Mouse (Mus musculus) forebrain, embryonic 10.5 days (tissue): ENCODE measurements at regions not wholly inside any gene's neighbourhood (a gene's known extent, or its start where the extent isn't known, plus 50 kb on each side); places are given as distances from the start of the nearest gene placed in this dataset.

ENCODE experiments used
- DNase-seq: peaks from one replicate; pipeline ENCODE4 v3.0.0-alpha.2; 2017; ENCODE audit warnings: low spot score; ENCODE audit errors: extremely low spot score
- H3K27ac ChIP-seq: fragments of 300-500 bp; sonication (generic); 2 replicates; pipeline ENCODE4 v1.5.1; 2016; ENCODE audit warnings: mild to moderate bottlenecking
- H3K27me3 ChIP-seq: fragments of 300-500 bp; sonication (generic); 2 replicates; pipeline ENCODE4 v1.6.1; 2016; ENCODE audit warnings: mild to moderate bottlenecking; ENCODE audit not compliant: poor library complexity, severe bottlenecking
- H3K36me3 ChIP-seq: fragments of 300-500 bp; sonication (generic); replicated peaks from 2 replicates; pipeline ENCODE4 v1.6.1; 2016; ENCODE audit warnings: mild to moderate bottlenecking, moderate library complexity
- H3K4me1 ChIP-seq: fragments of 300-500 bp; sonication (generic); 2 replicates; pipeline ENCODE4 v1.6.1; 2016
- H3K4me3 ChIP-seq: fragments of 300-500 bp; sonication (generic); 2 replicates; pipeline ENCODE4 v1.5.1; 2016; ENCODE audit warnings: mild to moderate bottlenecking, moderate library complexity
- H3K9me3 ChIP-seq: fragments of 300-500 bp; sonication (generic); 2 replicates; pipeline ENCODE4 v1.6.1; 2016; ENCODE audit warnings: mild to moderate bottlenecking, moderate library complexity
- WGBS: fragments of 180-500 bp; shearing (Covaris S2); methylation state at CpG from one replicate; pipeline ENCODE4 v1.1.7; 2016; 5-methylcytosine and 5-hydroxymethylcytosine counted together

GRCm38 (mm10) chr2:131753436-131753835 is 106.1 kb downstream of the Erv3 start:
- no peaks in the 10 kb centered on the region for H3K27me3 ChIP-seq
- H3K9me3 ChIP-seq, result no peaks in the 10 kb centered on the region
- no peak overlapping the region for H3K4me3 ChIP-seq
- no peaks in the 10 kb centered on the region for H3K4me1 ChIP-seq
- no peak overlapping the region for H3K27ac ChIP-seq
- WGBS, result 80% methylated on average over 2 of the region's 2 CpGs
- H3K36me3 ChIP-seq, result no peaks in the 10 kb centered on the region
- DNase-seq, result no peak

DNA sequence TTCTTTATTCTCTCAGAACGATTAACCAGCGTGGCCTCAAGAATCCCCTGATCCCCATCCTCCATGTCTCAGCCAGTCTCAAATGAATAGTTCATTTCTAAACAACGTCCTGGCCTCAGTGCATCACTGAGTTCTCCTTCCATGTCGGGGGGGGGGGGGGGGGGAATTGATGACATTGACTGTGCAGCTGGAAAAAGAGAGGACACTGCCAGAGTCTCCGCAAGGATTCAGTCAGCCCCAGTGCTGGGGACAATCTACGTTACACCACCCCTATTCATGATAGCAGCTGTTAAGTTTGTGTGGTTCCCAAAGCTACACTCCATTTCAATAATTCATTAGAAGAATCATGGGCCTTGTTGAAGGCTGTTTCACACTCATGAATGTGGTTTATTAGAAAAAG is 108.9 kb downstream of the Erv3 start:
- Histone ChIP-seq H3K27me3 (no peaks in the 10 kb centered on the region), H3K9me3 (no peaks in the 10 kb centered on the region), H3K27ac (no peak overlapping the region), H3K4me3 (no peak overlapping the region), H3K36me3 (no peaks in the 10 kb centered on the region), H3K4me1 (no peaks in the 10 kb centered on the region)
- 77% methylated on average over 6 of the region's 6 CpGs for WGBS
- DNase-seq, result no peak

GRCm38 (mm10) chr2:131750206-131750605 is 109.3 kb downstream of the Erv3 start:
- no peak overlapping the region for H3K27ac ChIP-seq
- H3K4me1 ChIP-seq, result no peaks in the 10 kb centered on the region
- H3K9me3 ChIP-seq, result no peaks in the 10 kb centered on the region
- no peaks in the 10 kb centered on the region for H3K27me3 ChIP-seq
- 59% methylated on average over 4 of the region's 4 CpGs for WGBS
- no peaks in the 10 kb centered on the region for H3K36me3 ChIP-seq
- DNase-seq, result no peak
- H3K4me3 ChIP-seq, result no peak overlapping the region

- no peaks in the 10 kb centered on the region for H3K9me3 ChIP-seq
- H3K27me3 ChIP-seq, result no peaks in the 10 kb centered on the region
- H3K4me3 ChIP-seq, result no peak overlapping the region
- no peaks in the 10 kb centered on the region for H3K4me1 ChIP-seq
- WGBS, result 90% methylated on average over 3 of the region's 3 CpGs
- H3K27ac ChIP-seq, result no peak overlapping the region
- DNase-seq, result no peak
- no peaks in the 10 kb centered on the region for H3K36me3 ChIP-seq
These were observed 109.8 kb downstream of the Erv3 start for GRCm38 (mm10) chr2:131749746-131750145.

GRCm38 (mm10) chr2:131748791-131749190 is 110.8 kb downstream of the Erv3 start:
- H3K27me3 ChIP-seq, result no peaks in the 10 kb centered on the region
- no peak for DNase-seq
- H3K4me1 ChIP-seq, result no peaks in the 10 kb centered on the region
- H3K9me3 ChIP-seq, result no peaks in the 10 kb centered on the region
- H3K4me3 ChIP-seq, result no peak overlapping the region
- H3K36me3 ChIP-seq, result no peaks in the 10 kb centered on the region
- WGBS, result 56% methylated on average over 10 of the region's 10 CpGs
- H3K27ac ChIP-seq, result no peak overlapping the region

GRCm38 (mm10) chr2:131747707-131748106 is 111.8 kb downstream of the Erv3 start:
- Histone ChIP-seq H3K4me3 (no peak overlapping the region), H3K9me3 (no peaks in the 10 kb centered on the region), H3K27me3 (no peaks in the 10 kb centered on the region), H3K27ac (no peak overlapping the region), H3K4me1 (no peaks in the 10 kb centered on the region), H3K36me3 (no peaks in the 10 kb centered on the region)
- 73% methylated on average over 4 of the region's 4 CpGs for WGBS
- DNase-seq, result no peak

DNA sequence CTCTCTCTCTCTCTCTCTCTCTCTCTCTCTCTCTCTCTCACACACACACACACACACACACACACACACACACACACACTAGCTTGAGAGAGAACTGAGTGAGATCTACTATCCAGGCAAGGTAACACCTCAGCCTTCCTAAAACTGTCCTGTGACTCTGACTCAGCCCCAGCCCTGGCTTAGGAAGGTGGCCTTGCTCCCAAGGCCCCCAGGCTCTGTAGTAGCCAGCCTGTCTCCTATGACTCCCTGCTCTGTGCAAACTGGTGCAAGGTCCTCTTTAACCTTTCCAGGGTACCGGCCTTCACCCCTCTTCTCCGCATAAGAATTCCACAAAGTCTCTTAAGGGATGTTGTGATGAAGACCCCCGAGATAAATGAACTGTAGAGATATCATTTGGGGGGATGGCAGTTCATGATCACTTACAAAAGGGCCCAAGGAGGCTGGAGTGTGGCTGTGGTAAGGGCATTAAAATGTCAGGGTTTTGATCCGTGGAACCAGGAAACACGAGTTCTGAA is 114.1 kb downstream of the Erv3 start:
- H3K4me3 ChIP-seq, result no peak overlapping the region
- no peaks in the 10 kb centered on the region for H3K4me1 ChIP-seq
- no peaks in the 10 kb centered on the region for H3K27me3 ChIP-seq
- 89% methylated on average over 5 of the region's 5 CpGs for WGBS
- H3K27ac ChIP-seq, result no peak overlapping the region
- no peak for DNase-seq
- H3K9me3 ChIP-seq, result no peaks in the 10 kb centered on the region
- H3K36me3 ChIP-seq, result no peaks in the 10 kb centered on the region

DNA sequence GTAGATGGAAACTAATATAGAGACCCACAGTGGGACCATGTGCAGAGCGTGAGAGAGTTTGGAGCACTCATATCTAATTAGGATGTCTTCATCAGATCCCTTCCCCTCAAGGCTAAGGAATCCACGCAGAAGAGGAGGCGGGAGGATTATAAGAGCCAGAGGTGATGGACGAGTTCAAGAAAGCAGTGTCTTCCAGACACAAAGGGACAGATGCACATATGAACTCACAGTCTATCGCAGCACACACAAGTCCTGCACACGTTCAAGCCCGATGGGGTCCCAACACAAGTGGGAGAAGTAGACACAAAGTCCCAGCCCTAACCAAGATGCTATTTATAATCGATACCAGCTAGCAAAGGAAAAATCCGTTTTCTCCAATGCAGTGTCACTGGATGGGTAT is 114.6 kb downstream of the Erv3 start:
- no peaks in the 10 kb centered on the region for H3K4me1 ChIP-seq
- H3K9me3 ChIP-seq, result no peaks in the 10 kb centered on the region
- H3K27ac ChIP-seq, result no peak overlapping the region
- H3K4me3 ChIP-seq, result no peak overlapping the region
- no peak for DNase-seq
- 90% methylated on average over 9 of the region's 9 CpGs for WGBS
- H3K36me3 ChIP-seq, result no peaks in the 10 kb centered on the region
- H3K27me3 ChIP-seq, result no peaks in the 10 kb centered on the region

DNA sequence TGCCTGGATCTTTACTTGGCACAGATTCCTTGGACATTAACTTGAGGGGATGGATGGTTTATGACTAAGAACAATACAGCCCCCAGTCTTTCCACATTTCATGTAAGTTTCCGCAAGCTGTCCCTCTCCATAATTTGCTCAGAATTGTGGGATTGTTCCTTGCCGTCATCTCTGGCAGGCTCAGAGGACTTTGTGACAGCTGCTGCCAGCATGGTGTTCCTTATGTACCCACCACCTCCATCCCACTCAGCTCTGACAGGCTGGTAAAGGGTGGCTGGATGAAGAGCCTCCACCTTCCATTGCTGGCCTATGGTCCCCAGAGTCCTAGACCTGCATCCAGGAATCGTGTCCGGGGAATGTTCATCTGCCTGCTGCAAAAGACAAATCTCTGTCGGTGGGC is 119.1 kb downstream of the Erv3 start:
- no peaks in the 10 kb centered on the region for H3K27me3 ChIP-seq
- no peak overlapping the region for H3K4me3 ChIP-seq
- H3K9me3 ChIP-seq, result no peaks in the 10 kb centered on the region
- no peak overlapping the region for H3K27ac ChIP-seq
- WGBS, result 88% methylated on average over 5 of the region's 5 CpGs
- no peak for DNase-seq
- no peaks in the 10 kb centered on the region for H3K4me1 ChIP-seq
- H3K36me3 ChIP-seq, result no peaks in the 10 kb centered on the region

DNA sequence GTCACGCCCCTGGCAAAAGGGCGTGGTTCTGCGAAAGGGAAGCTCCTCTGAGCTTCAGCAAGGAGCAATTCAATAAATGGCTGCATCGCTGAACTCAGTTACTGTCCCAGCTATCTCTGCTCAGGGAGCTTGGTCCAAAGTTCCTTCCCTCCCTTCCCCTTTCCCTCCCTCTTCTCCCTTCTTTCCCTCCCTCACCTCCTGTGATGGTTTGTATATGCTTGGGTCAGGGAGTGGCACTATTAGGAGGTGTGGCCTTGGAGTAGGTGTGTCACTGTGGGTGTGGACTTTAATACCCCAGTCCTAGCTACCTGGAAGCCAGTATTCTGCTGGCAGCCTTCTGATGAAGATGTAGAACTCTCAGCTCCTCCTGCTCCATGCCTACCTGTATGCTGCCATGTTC is 120.5 kb downstream of the Erv3 start:
- no peaks in the 10 kb centered on the region for H3K27me3 ChIP-seq
- H3K9me3 ChIP-seq, result no peaks in the 10 kb centered on the region
- H3K27ac ChIP-seq, result no peak overlapping the region
- DNase-seq, result no peak
- H3K4me1 ChIP-seq, result no peaks in the 10 kb centered on the region
- H3K4me3 ChIP-seq, result no peak overlapping the region
- 85% methylated on average over 4 of the region's 4 CpGs for WGBS
- H3K36me3 ChIP-seq, result no peaks in the 10 kb centered on the region

DNA sequence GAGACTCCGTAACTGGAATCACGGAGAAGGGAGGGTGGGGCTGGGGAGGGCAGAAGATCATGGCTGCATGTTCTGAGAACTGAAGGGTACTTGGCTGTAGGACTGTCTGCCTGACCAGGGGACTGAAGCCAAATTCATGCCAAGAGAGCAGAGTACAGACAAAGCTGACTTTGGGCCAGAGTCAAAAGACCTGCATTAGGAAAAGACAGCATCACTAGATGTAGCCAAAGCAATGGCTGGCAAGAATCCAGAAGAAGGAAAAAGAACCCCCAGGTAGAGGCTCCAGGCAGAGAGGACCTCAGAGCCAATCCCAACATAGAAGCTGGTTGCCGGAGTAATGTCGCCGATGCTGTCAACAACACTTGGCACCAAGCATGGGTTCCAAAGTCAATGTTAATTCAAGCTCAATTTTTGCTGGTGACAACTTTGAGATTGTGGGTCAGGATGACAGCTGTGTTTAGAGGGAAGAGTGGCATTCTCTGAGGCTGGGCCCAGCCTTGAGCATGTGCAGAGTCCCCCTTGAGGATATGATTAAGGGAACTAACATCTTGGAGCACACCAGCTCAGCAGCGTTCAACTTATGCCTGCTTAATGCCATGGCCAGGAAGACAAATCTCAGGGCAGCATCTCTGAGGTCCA is 124.7 kb downstream of the Erv3 start:
- Histone ChIP-seq H3K27ac (no peak overlapping the region), H3K9me3 (no peaks in the 10 kb centered on the region), H3K4me1 (no peaks in the 10 kb centered on the region), H3K36me3 (no peaks in the 10 kb centered on the region), H3K4me3 (no peak overlapping the region), H3K27me3 (no peaks in the 10 kb centered on the region)
- WGBS, result 92% methylated on average over 6 of the region's 6 CpGs
- DNase-seq, result no peak

GRCm38 (mm10) chr2:131726533-131726932 is 133.0 kb downstream of the Erv3 start:
- Histone ChIP-seq H3K27me3 (no peaks in the 10 kb centered on the region), H3K36me3 (no peaks in the 10 kb centered on the region), H3K27ac (no peak overlapping the region), H3K4me1 (no peaks in the 10 kb centered on the region), H3K9me3 (peaks cover 24% of the 10 kb centered on the region), H3K4me3 (no peak overlapping the region)
- DNase-seq, result no peak
- 85% methylated on average over 3 of the region's 3 CpGs for WGBS

DNA sequence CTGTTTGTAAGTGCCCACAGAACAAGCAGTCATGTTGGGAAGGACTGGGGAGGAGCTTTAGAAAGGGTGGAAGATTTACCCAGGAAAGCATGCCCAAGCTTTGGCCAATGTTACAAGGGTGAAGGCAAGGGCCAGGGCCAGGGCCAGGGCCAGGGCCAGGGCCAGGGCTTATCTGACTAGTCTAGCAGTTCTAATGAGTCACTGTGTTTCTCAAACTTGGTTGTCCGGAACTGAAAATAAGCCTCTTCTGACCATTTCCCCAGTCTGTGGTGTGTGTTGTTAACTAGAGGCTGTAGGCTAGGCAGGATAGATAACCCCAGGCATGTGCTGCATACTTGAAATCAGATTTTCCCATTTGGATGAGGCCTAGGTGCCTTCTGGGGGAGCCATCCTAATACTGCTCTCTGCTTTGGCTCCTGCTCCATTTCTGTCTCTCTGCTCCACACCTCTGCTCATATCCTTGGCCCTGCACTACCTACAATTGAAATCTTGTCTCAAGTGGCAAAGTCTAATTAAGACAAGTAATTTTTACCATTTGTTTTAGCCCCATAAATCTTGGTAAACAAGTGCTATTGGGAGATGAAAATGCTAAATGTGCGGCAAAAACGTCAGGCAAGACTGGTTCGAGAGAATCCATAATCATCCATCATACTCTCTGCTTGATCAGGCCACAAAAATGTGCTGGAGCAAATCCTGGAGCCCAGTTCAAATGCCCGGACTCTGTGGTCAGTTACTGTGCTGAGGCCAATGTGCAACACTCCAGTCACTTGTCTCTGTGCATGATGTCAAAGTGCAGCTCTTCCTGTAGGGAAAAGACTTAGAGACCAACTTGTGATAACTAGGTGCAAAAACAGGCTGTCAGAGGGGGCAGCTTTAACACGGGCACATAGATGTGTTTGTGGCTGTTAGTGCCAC is 137.7 kb downstream of the Erv3 start:
- Histone ChIP-seq H3K27ac (no peak overlapping the region), H3K27me3 (no peaks in the 10 kb centered on the region), H3K4me1 (no peaks in the 10 kb centered on the region), H3K9me3 (peaks cover 24% of the 10 kb centered on the region), H3K4me3 (no peak overlapping the region), H3K36me3 (no peaks in the 10 kb centered on the region)
- 94% methylated on average over 6 of the region's 6 CpGs for WGBS
- no peak for DNase-seq
